Mouse (Mus musculus) intestine, embryonic 16.5 days (tissue): Measurements from ENCODE around the gene Rflna. TPM values are rescaled to one million over a fixed set of nuclear protein-coding genes. Genes with fewer than 3 reads are reported as not detected.
A peak's percentile ranks its signal among the peaks of the same experiment; 100 is the strongest.

Experiments used
- ATAC-seq: fragments of 200-750 bp; cut with Nextera tagmentation; 2 replicates; pipeline ENCODE4 v1.8.0; 2017; ENCODE audit warnings: moderate TSS enrichment, moderate library complexity
- H3K27ac ChIP-seq: fragments of 300-500 bp; sonication (generic); 2 replicates; pipeline ENCODE4 v1.5.1; 2014; ENCODE audit warnings: mild to moderate bottlenecking, low read length
- H3K27me3 ChIP-seq: fragments of 300-500 bp; sonication (generic); replicated peaks from 2 replicates; pipeline ENCODE4 v1.6.1; 2014; ENCODE audit warnings: low read length, control low read depth, mixed read lengths; ENCODE audit not compliant: control insufficient read depth, insufficient read depth
- H3K36me3 ChIP-seq: fragments of 300-500 bp; sonication (generic); 2 replicates; pipeline ENCODE4 v1.6.1; 2014; ENCODE audit warnings: low read length, control low read depth; ENCODE audit not compliant: control insufficient read depth, insufficient read depth
- H3K4me1 ChIP-seq: fragments of 300-500 bp; sonication (generic); 2 replicates; pipeline ENCODE4 v1.6.1; 2014; ENCODE audit warnings: low read length, control low read depth, mixed read lengths; ENCODE audit not compliant: control insufficient read depth, insufficient read depth
- H3K4me2 ChIP-seq: fragments of 300-500 bp; sonication (generic); 2 replicates; pipeline ENCODE4 v1.6.1; 2014; ENCODE audit warnings: low read depth, low read length, control low read depth
- H3K4me3 ChIP-seq: fragments of 300-500 bp; sonication (generic); 2 replicates; pipeline ENCODE4 v1.5.1; 2014; ENCODE audit warnings: mild to moderate bottlenecking, low read length
- H3K9ac ChIP-seq: fragments of 300-500 bp; sonication (generic); 2 replicates; pipeline ENCODE4 v1.6.1; 2014; ENCODE audit warnings: low read depth, low read length
- H3K9me3 ChIP-seq: fragments of 300-500 bp; sonication (generic); 2 replicates; pipeline ENCODE4 v1.6.1; 2016; ENCODE audit warnings: low read length, control low read depth; ENCODE audit not compliant: control insufficient read depth
- WGBS: fragments of 180-500 bp; shearing (Covaris S2); extraction: QIAGEN DNeasy Blood & Tissue Kit; methylation state at CpG from one replicate; pipeline ENCODE4 v1.1.7; 2014; 5-methylcytosine and 5-hydroxymethylcytosine counted together
- polyA plus RNA-seq: library from polyadenylated mRNA; unstranded; fragments of >200 nt; fragmentation: Nextera tagmentation; extraction: Ambion mirVana; gene quantifications from 2 replicates; pipeline ENCODE4 v1.2.1, GENCODE M21; 2015

Rflna gene
- polyA plus RNA-seq, 1 experiment from 2014 or later, result 1.7 TPM

GRCm38 (mm10) chr5:125040128-125040584 is 37.1 kb downstream of the Rflna start:
- ATAC-seq, result peak; percentile 75
- peaks cover 13% of the 10 kb centered on the region for H3K36me3 ChIP-seq
- peak overlapping the region; percentile 1; the same call in 1 of the 2 replicates for H3K27ac ChIP-seq
- WGBS, result 63% methylated on average over 5 of the region's 5 CpGs
- H3K4me3 ChIP-seq, result no peak overlapping the region
- no peaks in the 10 kb centered on the region for H3K4me1 ChIP-seq
- no peaks in the 10 kb centered on the region for H3K9me3 ChIP-seq
- no peaks in the 10 kb centered on the region for H3K27me3 ChIP-seq
- H3K9ac ChIP-seq, result no peak overlapping the region
- no peak overlapping the region for H3K4me2 ChIP-seq

- H3K4me2 ChIP-seq, result no peak overlapping the region
- WGBS, result 83% methylated on average over 9 of the region's 9 CpGs
Observed at GRCm38 (mm10) chr5:125041578-125041977, 38.6 kb downstream of the Rflna start.

GRCm38 (mm10) chr5:125043448-125043847 is 40.4 kb downstream of the Rflna start:
- ATAC-seq, result no peak
- Histone ChIP-seq H3K4me1 (no peaks in the 10 kb centered on the region), H3K36me3 (peaks cover 11% of the 10 kb centered on the region; the same call in 1 of the 2 replicates), H3K4me3 (no peak overlapping the region), H3K27ac (no peak overlapping the region), H3K9ac (no peak overlapping the region), H3K9me3 (no peaks in the 10 kb centered on the region), H3K27me3 (no peaks in the 10 kb centered on the region), H3K4me2 (no peak overlapping the region)
- WGBS, result 90% methylated on average over 6 of the region's 6 CpGs

More at GRCm38 (mm10) chr5:125041578-125041977, 38.6 kb downstream of the Rflna start:
- Histone ChIP-seq H3K27ac (no peak overlapping the region), H3K4me3 (no peak overlapping the region), H3K9ac (no peak overlapping the region), H3K4me1 (no peaks in the 10 kb centered on the region), H3K9me3 (no peaks in the 10 kb centered on the region), H3K27me3 (no peaks in the 10 kb centered on the region), H3K36me3 (peaks cover 17% of the 10 kb centered on the region)
- ATAC-seq, result no peak

- H3K27me3 ChIP-seq, result no peaks in the 10 kb centered on the region
- no peak overlapping the region for H3K4me3 ChIP-seq
- no peak overlapping the region for H3K9ac ChIP-seq
- no peak overlapping the region for H3K4me2 ChIP-seq
- no peak overlapping the region for H3K27ac ChIP-seq
- peaks cover 13% of the 10 kb centered on the region; the same call in 1 of the 2 replicates for H3K36me3 ChIP-seq
- no peaks in the 10 kb centered on the region for H3K4me1 ChIP-seq
- 77% methylated on average over 5 of the region's 5 CpGs for WGBS
- H3K9me3 ChIP-seq, result no peaks in the 10 kb centered on the region
- ATAC-seq, result no peak
Observed at GRCm38 (mm10) chr5:125045202-125045601, 42.2 kb downstream of the Rflna start.

GRCm38 (mm10) chr5:125046436-125046835 is 43.4 kb downstream of the Rflna start:
- Histone ChIP-seq H3K4me3 (no peak overlapping the region), H3K36me3 (peaks cover 13% of the 10 kb centered on the region; the same call in 1 of the 2 replicates), H3K9ac (no peak overlapping the region), H3K4me1 (no peaks in the 10 kb centered on the region), H3K27me3 (no peaks in the 10 kb centered on the region), H3K4me2 (no peak overlapping the region), H3K9me3 (no peaks in the 10 kb centered on the region), H3K27ac (no peak overlapping the region)
- no peak for ATAC-seq
- WGBS, result 63% methylated on average over 5 of the region's 5 CpGs

- no peak overlapping the region for H3K27ac ChIP-seq
- 86% methylated on average over 4 of the region's 4 CpGs for WGBS
- H3K9ac ChIP-seq, result no peak overlapping the region
- H3K4me1 ChIP-seq, result no peaks in the 10 kb centered on the region
- H3K36me3 ChIP-seq, result peaks cover 13% of the 10 kb centered on the region; the same call in 1 of the 2 replicates
- no peaks in the 10 kb centered on the region for H3K9me3 ChIP-seq
- no peaks in the 10 kb centered on the region for H3K27me3 ChIP-seq
- no peak overlapping the region for H3K4me2 ChIP-seq
- no peak for ATAC-seq
- H3K4me3 ChIP-seq, result no peak overlapping the region
Observed at GRCm38 (mm10) chr5:125049481-125049880, 46.5 kb downstream of the Rflna start.

GRCm38 (mm10) chr5:125052237-125052602 is 49.2 kb downstream of the Rflna start:
- H3K36me3 ChIP-seq, result peaks cover 9% of the 10 kb centered on the region; the same call in 1 of the 2 replicates
- WGBS, result 70% methylated on average over 10 of the region's 10 CpGs
- H3K4me2 ChIP-seq, result no peak overlapping the region
- H3K9me3 ChIP-seq, result no peaks in the 10 kb centered on the region
- ATAC-seq, result no peak
- H3K4me1 ChIP-seq, result peaks cover 15% of the 10 kb centered on the region
- no peaks in the 10 kb centered on the region for H3K27me3 ChIP-seq
- H3K4me3 ChIP-seq, result no peak overlapping the region
- H3K27ac ChIP-seq, result no peak overlapping the region
- H3K9ac ChIP-seq, result no peak overlapping the region

GRCm38 (mm10) chr5:125052603-125053488 is 49.8 kb downstream of the Rflna start:
- peaks cover 21% of the 10 kb centered on the region for H3K4me1 ChIP-seq
- 70% methylated on average over 23 of the region's 23 CpGs for WGBS
- H3K9me3 ChIP-seq, result no peaks in the 10 kb centered on the region
- ATAC-seq, result no peak
- H3K9ac ChIP-seq, result no peak overlapping the region
- no peak overlapping the region for H3K27ac ChIP-seq
- H3K4me2 ChIP-seq, result no peak overlapping the region
- H3K4me3 ChIP-seq, result no peak overlapping the region
- H3K27me3 ChIP-seq, result no peaks in the 10 kb centered on the region
- H3K36me3 ChIP-seq, result peaks cover 6% of the 10 kb centered on the region; the same call in 1 of the 2 replicates

- Histone ChIP-seq H3K9ac (no peak overlapping the region), H3K27ac (no peak overlapping the region), H3K27me3 (no peaks in the 10 kb centered on the region), H3K4me3 (no peak overlapping the region), H3K4me1 (peaks cover 29% of the 10 kb centered on the region), H3K36me3 (0 out of 2 replicates have a peak, but pooled peaks cover 5% of the 10 kb centered on the region), H3K4me2 (no peak overlapping the region), H3K9me3 (no peaks in the 10 kb centered on the region)
- no peak for ATAC-seq
- WGBS, result 81% methylated on average over 7 of the region's 7 CpGs
Observed at GRCm38 (mm10) chr5:125053661-125054060, 50.6 kb downstream of the Rflna start.
